Mouse (Mus musculus): Measurements from ENCODE around the gene Kcnj9. TPM values are rescaled to one million over a fixed set of nuclear protein-coding genes. Genes with fewer than 3 reads are reported as not detected.

The Kcnj9 gene
- polyA plus RNA-seq, 1 experiment, result 3.9 TPM

GRCm38 (mm10) chr1:172284221-172284620, 44.9 kb downstream of the Kcnj9 start:
- Histone ChIP-seq H3K27me3 (ENCODE audit: control insufficient read depth, insufficient read depth, low read length) (no peaks in the 10 kb centered on the region), H3K27ac (ENCODE audit: insufficient read depth, low read length) (no peak overlapping the region), H3K4me1 (ENCODE audit: control insufficient read depth, insufficient read depth, insufficient read length) (no peaks in the 10 kb centered on the region), H3K4me3 (ENCODE audit: extremely low read depth, insufficient read depth, insufficient read length) (no peak overlapping the region), H3K36me3 (ENCODE audit: control insufficient read depth, insufficient read depth, low read length) (no peaks in the 10 kb centered on the region)
- DNase-seq (ENCODE audit: low read depth in 1 of 2, low spot score in 2 of 2), result no peak
- TF ChIP-seq POLR2A (IDR thresholded peaks at IDR 0.05; ENCODE audit: low read depth, low read length) (no peak), CTCF (IDR thresholded peaks at IDR 0.05; ENCODE audit: extremely low read depth, insufficient read depth, insufficient read length, insufficient replicate concordance) (no peak)
- 97% methylated on average over 14 of the region's 14 CpGs for WGBS

- H3K4me3 ChIP-seq (ENCODE audit: extremely low read depth, insufficient read depth, insufficient read length), result no peak overlapping the region
- H3K4me1 ChIP-seq (ENCODE audit: control insufficient read depth, insufficient read depth, insufficient read length), result no peaks in the 10 kb centered on the region
- H3K27ac ChIP-seq (ENCODE audit: insufficient read depth, low read length), result no peak overlapping the region
- WGBS, result 95% methylated on average over 6 of the region's 6 CpGs
- no peaks in the 10 kb centered on the region for H3K36me3 ChIP-seq (ENCODE audit: control insufficient read depth, insufficient read depth, low read length)
- TF ChIP-seq CTCF (IDR thresholded peaks at IDR 0.05; ENCODE audit: extremely low read depth, insufficient read depth, insufficient read length, insufficient replicate concordance) (no peak), POLR2A (IDR thresholded peaks at IDR 0.05; ENCODE audit: low read depth, low read length) (no peak)
- no peak for DNase-seq (ENCODE audit: low read depth in 1 of 2, low spot score in 2 of 2)
- H3K27me3 ChIP-seq (ENCODE audit: control insufficient read depth, insufficient read depth, low read length), result no peaks in the 10 kb centered on the region
Measured at GRCm38 (mm10) chr1:172283073-172283472, 46.0 kb downstream of the Kcnj9 start.

GRCm38 (mm10) chr1:172281522-172282254, 47.4 kb downstream of the Kcnj9 start:
- Histone ChIP-seq H3K27ac (ENCODE audit: insufficient read depth, low read length) (no peak overlapping the region), H3K4me1 (ENCODE audit: control insufficient read depth, insufficient read depth, insufficient read length) (peaks cover 10% of the 10 kb centered on the region; the same call in 1 of the 2 replicates), H3K27me3 (ENCODE audit: control insufficient read depth, insufficient read depth, low read length) (no peaks in the 10 kb centered on the region), H3K4me3 (ENCODE audit: extremely low read depth, insufficient read depth, insufficient read length) (no peak overlapping the region), H3K36me3 (ENCODE audit: control insufficient read depth, insufficient read depth, low read length) (no peaks in the 10 kb centered on the region)
- no peak for DNase-seq (ENCODE audit: low read depth in 1 of 2, low spot score in 2 of 2)
- TF ChIP-seq POLR2A (IDR thresholded peaks at IDR 0.05; ENCODE audit: low read depth, low read length) (no peak), CTCF (IDR thresholded peaks at IDR 0.05; ENCODE audit: extremely low read depth, insufficient read depth, insufficient read length, insufficient replicate concordance) (no peak)
- WGBS, result 87% methylated on average over 10 of the region's 10 CpGs

GRCm38 (mm10) chr1:172279768-172280509, 49.2 kb downstream of the Kcnj9 start:
- H3K4me3 ChIP-seq (ENCODE audit: extremely low read depth, insufficient read depth, insufficient read length), result no peak overlapping the region
- H3K27me3 ChIP-seq (ENCODE audit: control insufficient read depth, insufficient read depth, low read length), result no peaks in the 10 kb centered on the region
- 82% methylated on average over 16 of the region's 16 CpGs for WGBS
- no peak overlapping the region for H3K27ac ChIP-seq (ENCODE audit: insufficient read depth, low read length)
- no peak for DNase-seq (ENCODE audit: low read depth in 1 of 2, low spot score in 2 of 2)
- H3K4me1 ChIP-seq (ENCODE audit: control insufficient read depth, insufficient read depth, insufficient read length), result peaks cover 13% of the 10 kb centered on the region; the same call in 1 of the 2 replicates
- TF ChIP-seq CTCF (IDR thresholded peaks at IDR 0.05; ENCODE audit: extremely low read depth, insufficient read depth, insufficient read length, insufficient replicate concordance) (no peak), POLR2A (IDR thresholded peaks at IDR 0.05; ENCODE audit: low read depth, low read length) (no peak)
- no peaks in the 10 kb centered on the region for H3K36me3 ChIP-seq (ENCODE audit: control insufficient read depth, insufficient read depth, low read length)

- no peak for TF ChIP-seq CTCF (IDR thresholded peaks at IDR 0.05; ENCODE audit: extremely low read depth, insufficient read depth, insufficient read length, insufficient replicate concordance)
- no peak for TF ChIP-seq POLR2A (IDR thresholded peaks at IDR 0.05; ENCODE audit: low read depth, low read length)
- WGBS, result 93% methylated on average over 13 of the region's 13 CpGs
- DNase-seq (ENCODE audit: low read depth in 1 of 2, low spot score in 2 of 2), result no peak
- Histone ChIP-seq H3K27me3 (ENCODE audit: control insufficient read depth, insufficient read depth, low read length) (no peaks in the 10 kb centered on the region), H3K4me1 (ENCODE audit: control insufficient read depth, insufficient read depth, insufficient read length) (peaks cover 13% of the 10 kb centered on the region; the same call in 1 of the 2 replicates), H3K4me3 (ENCODE audit: extremely low read depth, insufficient read depth, insufficient read length) (no peak overlapping the region), H3K36me3 (ENCODE audit: control insufficient read depth, insufficient read depth, low read length) (no peaks in the 10 kb centered on the region), H3K27ac (ENCODE audit: insufficient read depth, low read length) (no peak overlapping the region)
Measured at GRCm38 (mm10) chr1:172278328-172278727, 50.8 kb downstream of the Kcnj9 start.

GRCm38 (mm10) chr1:172277172-172277571, 51.9 kb downstream of the Kcnj9 start:
- peak; percentile 54 to 72 for DNase-seq (ENCODE audit: low read depth in 1 of 2, low spot score in 2 of 2)
- 2% methylated on average over 3 of the region's 3 CpGs for WGBS
- H3K36me3 ChIP-seq (ENCODE audit: control insufficient read depth, insufficient read depth, low read length), result no peaks in the 10 kb centered on the region
- H3K27ac ChIP-seq (ENCODE audit: insufficient read depth, low read length), result peak overlapping the region; percentile 42
- peaks cover 13% of the 10 kb centered on the region; the same call in 1 of the 2 replicates for H3K4me1 ChIP-seq (ENCODE audit: control insufficient read depth, insufficient read depth, insufficient read length)
- no peak overlapping the region for H3K4me3 ChIP-seq (ENCODE audit: extremely low read depth, insufficient read depth, insufficient read length)
- TF ChIP-seq POLR2A (IDR thresholded peaks at IDR 0.05; ENCODE audit: low read depth, low read length) (no peak), CTCF (IDR thresholded peaks at IDR 0.05; ENCODE audit: extremely low read depth, insufficient read depth, insufficient read length, insufficient replicate concordance) (no peak)
- H3K27me3 ChIP-seq (ENCODE audit: control insufficient read depth, insufficient read depth, low read length), result no peaks in the 10 kb centered on the region

Data from spleen, adult 2 months (tissue).